Mouse (Mus musculus) erythroblast, embryonic 14.5 days (primary cell): ENCODE data around the gene Hsd3b1.

Experiments used
- GATA1 ChIP-seq: IDR thresholded peaks from 2 replicates; pipeline ENCODE4 v1.6.1; 2012; ENCODE audit warnings: low read length, inconsistent platforms, mixed read lengths
- TAL1 ChIP-seq: IDR thresholded peaks from 3 replicates; pipeline ENCODE4 v1.6.1; 2012; ENCODE audit warnings: low read length, inconsistent platforms, mixed read lengths

- TF ChIP-seq GATA1 (no peak), TAL1 (no peak)
Measured at GRCm38 (mm10) chr3:98880831-98881230, 21.2 kb upstream of the Hsd3b1 start.
